Mouse (Mus musculus) erythroid progenitor cell, adult 5-6 weeks (primary cell): ENCODE data around the gene Terb1. TPM values are rescaled to one million over a fixed set of nuclear protein-coding genes. Genes with fewer than 3 reads are reported as not detected.

Experiments
- ATAC-seq: replicated peaks from 2 replicates; pipeline ENCODE4 v1.8.0; 2016; ENCODE audit warnings: moderate number of reproducible peaks, mild to moderate bottlenecking, moderate TSS enrichment, inconsistent platforms; ENCODE audit not compliant: poor library complexity, low FRiP score, severe bottlenecking
- total RNA-seq, 2 experiments: library from RNA; stranded (forward) in 1 of 2; stranded (reverse) in 1 of 2; fragments of 150-400 nt in 1 of 2; fragments of 186-747, 209-891 nt in 1 of 2; gene quantifications; 2 replicates each; pipeline versions ENCODE4 v1.2.3 to v1.2.4; 2015 to 2017; ENCODE audit warnings: low replicate concordance in 2 of 2

Terb1 gene
- not detected in 2 replicates for total RNA-seq (2015; ENCODE audit: low replicate concordance)
- not detected in 2 replicates for total RNA-seq (2017; ENCODE audit: low replicate concordance)

DNA sequence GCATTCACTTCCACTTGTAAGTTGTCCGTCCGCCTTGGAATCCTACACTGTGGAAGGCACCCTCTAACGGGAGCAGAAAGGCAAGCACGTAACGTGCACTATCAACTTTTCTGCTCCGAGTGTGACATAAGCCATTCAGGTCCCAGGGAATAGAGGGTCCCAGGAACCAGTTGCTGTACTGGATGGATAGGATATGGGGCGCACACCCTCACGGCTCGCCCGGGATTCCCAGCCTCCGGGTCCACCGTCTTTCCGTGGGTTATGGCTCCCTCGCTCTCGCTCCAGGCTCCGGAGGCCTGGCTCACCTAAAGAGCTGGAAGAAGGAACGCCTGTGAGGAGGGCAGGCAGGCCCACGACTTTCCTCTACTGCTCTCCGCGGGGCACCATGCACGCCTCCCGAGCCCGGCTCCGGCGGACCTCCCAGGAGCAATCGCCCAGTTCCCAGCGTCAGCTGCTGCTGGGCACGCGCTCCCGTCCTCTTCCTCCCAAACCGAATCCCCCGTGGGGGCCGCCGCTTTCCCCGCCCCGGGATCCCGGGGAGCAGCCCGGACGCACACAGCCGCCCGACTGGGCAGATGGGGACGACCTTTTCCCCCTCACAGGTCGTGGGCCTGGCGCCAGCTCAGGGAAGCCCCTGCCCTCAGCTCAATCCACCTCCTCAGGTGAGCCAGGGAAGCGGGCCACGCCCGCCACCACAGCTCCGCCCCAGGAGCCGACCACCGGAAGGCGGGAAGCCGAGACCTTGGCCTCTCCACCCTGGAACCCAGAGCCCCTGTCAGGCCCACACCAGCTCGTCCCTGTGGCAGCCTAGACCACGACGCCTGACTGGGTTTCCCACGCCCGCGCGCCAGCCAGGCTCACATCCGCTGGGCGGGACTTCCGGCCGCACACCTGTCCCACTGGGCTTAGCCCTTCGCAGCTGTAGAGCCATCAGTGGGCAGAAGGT, at the start of gene Terb1:
Terb1 (minus strand) TSS at position 850 of the 946 bp plus-strand sequence.
- ATAC-seq = 0 out of 2 replicates have a peak, but pooled peaks have one; percentile 10

DNA sequence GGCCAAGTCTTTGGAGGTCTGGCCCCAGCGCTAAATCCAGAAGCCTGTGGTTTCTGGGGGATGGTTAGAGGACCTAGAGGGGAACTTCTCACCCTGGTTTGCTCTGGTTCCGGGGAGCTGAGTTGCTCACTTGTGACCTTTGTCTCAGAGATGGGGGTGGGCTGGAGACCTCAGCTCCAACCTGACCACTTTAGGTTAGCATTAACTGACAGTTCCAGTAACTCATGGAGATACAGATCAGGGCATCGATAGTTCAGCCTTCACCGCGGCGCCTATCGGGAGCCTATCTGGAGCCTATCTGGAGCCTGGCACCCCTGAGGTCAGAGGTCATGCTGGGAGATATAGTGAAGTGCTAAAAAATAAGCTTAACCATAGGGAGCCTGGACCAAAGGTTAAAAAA, 47.5 kb upstream of the Terb1 start:
- ATAC-seq = no peak

DNA sequence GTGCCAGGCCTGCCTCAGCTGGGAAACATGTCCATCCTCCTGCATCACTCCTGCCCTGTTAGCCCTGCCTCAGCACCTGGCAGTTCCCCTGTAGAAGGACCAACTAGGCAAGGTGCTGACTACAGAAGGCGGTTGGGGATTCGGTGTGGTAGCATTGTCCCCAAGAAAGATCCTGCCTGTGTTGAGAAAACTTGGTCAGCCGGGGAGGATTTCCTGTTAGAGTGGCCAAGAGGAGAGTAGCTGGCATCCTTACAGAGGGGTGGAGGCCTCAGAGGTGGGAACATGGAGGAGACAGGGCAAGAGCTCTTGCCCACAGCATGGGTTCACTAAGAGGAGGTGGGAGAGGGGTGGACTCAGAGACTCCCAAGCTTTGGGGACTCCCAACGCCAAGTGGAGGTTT, 45.5 kb upstream of the Terb1 start:
- ATAC-seq = no peak

DNA sequence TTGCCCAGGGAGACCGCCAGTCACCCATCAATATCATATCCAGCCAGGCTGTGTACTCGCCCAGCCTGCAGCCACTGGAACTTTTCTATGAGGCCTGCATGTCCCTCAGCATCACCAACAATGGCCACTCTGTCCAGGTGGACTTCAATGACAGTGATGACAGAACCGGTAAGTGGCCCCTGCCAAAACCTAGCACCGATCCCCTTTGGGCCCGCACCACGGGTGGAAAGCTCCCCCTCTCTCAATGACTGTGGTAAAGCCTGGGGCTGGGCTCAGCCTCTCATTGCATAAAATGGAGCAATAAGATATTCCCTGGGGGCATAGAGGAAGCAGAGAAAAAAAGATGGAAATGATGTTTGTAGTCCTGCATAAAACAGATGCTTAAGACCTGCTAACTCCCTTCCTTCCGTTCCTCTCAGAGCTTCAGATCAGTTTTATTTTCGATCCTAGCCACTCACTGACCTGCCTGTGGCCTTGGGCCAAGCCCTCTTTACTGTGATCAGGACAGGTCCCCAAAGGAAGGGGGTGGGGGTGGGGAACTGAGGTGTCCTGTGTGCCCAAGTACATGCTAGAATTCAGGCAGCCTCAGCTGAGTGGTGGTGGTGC, 33.8 kb upstream of the Terb1 start:
- no peak for ATAC-seq

DNA sequence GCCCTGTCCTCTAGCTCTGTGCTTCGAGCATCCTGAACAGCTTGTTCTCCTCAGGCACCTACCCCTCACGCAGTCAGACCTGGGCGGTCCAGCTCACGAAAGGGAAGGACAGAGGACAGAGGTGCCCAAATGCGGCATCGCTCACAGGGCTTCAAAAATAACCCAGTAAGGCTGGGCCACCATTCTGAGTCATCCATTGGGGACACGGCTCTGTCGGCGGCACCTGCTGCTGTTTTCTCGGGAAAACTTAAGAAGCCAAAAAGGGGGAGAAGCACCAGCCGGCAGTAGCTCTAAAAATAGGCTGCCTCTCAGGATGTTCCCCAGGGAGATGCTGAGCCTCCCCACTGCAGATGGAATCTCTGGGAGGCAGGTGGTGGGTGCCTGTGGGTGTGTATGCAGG, 32.5 kb upstream of the Terb1 start:
- ATAC-seq = no peak

DNA sequence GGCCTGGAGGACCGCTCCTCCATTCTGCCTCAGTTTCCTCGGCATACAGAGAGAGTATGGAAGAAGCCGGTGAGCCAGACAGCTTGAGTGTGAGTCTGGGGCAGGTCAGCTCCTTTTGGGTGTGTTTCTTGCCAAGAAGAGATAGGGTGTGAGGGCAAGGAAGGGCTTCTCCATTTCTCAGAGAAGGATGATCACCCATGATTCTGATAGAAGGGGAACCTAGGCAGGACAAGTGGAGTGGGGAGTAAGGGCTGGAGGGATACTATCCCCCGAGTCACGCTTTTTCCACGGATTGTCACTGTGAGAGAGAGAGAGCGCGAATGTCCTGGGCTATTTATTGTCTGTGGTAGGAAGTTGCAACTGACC, 31.8 kb upstream of the Terb1 start:
- no peak for ATAC-seq

DNA sequence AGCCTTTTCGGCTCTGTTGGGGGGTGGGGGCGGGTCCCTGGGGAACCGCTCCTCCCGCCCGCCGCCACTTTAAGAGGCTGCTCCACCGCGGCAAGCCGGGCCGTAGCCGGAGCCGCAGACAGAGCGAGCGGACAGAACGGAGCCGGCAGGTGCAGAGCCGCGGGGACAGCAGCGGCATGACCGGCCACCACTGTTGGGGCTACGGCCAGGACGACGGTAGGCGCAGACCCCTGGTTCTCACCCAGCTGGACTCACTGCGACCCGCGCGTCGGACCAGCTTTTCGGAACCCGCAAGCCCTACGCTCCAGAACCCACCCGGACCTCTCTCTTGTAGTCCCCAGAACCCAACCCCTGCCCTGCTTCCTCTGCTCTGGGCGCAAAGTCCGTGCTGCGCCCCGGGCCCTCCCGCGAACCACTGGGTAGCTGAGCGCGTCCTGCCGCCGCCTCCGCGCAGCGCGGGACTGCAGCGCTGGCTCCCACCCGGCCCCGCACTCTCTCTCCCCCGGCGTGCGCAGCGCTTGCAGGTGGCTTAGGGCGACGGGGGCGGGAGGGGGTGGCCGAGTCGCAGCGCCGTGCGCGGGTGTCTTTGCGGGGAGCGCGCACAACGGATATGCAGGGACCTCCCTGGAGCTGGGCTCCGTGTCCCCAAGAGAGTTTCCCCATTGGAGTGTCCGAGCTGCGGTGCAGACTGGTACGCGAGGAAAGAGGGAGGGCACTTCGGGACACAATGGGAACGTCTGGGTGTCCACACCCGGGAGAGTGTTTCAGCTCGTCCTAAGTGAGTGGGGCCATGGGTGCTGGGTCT, 31.2 kb upstream of the Terb1 start:
- no peak for ATAC-seq

DNA sequence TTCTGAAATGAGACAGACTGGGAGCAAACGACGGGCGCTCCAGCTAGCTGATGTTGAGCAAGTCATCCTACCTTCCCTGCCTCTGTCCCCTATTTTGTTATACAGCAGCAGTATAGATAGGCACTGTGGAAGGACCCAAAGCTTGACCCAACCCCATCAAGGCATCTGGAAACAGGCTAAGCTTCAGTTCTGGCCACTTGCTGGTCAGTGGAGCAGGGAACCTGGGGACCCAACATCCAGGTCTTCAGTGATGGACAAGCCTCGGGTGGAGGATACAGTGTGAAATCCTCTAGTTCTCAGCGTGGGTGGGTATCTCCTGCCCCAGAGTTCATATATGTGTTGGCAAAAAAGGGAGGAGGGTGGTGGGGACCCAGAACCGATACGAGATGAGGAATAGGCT, 30.5 kb upstream of the Terb1 start:
- ATAC-seq = no peak

DNA sequence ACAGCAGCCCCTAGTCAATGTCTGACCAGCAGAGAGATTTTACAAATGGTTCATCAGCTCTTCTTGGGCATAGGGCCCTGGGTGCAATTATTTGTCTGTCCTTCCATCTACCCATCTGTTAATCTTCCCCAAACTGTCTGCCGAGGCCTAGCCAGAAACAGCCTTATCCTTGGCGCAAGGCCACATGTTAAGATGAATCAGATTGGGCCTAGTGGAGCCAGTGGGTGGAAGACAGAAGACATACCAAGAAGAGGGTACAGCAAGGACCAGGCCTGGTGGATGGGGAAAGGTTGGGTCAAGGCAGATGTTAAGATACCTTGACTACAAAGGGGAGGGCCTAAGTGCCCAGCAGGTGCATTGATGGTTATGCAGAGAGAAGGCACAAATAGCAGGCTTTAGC, 29.9 kb upstream of the Terb1 start:
- ATAC-seq = no peak

DNA sequence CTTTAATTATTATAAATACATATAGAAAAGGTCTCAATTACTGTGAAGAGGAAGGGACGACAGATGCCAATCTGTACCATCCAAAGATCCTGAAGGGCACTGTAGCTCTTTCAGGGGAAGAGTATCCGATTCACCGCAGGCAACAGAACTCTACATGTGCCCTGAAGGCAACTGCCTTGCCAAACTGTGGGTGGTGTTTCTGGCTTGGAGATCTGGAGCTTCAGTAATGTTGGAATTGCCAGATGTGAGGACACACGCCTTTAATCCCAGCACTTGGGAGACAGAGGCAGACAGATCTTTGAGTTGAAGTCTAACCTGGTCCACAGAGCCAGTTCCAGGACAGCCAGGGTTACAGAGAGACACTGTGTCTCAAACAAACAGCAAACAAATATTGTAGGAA, 29.2 kb upstream of the Terb1 start:
- ATAC-seq = no peak

DNA sequence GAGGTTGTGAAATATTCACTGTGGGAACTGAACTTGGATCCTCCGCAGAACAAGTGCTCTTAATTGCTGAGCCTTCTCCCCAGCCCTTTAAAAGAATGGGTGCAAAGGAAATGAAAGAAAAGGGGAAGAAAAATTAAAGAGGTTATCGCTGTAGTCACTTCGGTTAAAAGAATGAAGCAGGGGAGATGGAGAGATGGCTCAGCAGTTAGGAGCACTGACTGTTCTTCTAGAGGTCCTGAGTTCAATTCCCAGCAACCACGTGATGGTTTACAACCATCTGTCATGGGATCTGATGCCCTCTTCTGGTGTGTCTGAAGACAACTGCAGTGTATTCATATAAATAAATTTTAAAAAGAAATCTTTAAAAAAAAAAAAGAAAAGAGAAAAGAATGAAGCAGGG, 26.3 kb upstream of the Terb1 start:
- ATAC-seq = no peak

DNA sequence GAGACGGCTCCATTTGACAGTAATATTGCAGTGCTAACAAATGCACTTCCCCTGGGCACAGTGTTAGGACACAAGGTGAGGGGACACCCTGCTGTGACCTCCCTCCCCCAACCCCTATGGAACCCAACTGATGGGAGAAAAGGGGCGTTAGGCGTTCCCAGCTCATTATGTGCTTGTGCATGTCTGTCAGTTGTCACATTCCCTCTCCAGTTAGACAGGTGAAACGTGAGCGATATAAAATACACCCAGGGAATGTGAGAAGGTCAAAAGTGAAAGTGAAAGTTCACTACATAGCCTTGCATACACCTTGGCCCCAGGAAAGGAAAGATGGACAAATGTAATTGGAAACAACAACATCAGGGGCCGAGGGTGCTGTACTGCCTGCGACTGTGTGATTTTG, 25.7 kb upstream of the Terb1 start:
- 0 out of 2 replicates have a peak, but pooled peaks have one; percentile 37 for ATAC-seq

DNA sequence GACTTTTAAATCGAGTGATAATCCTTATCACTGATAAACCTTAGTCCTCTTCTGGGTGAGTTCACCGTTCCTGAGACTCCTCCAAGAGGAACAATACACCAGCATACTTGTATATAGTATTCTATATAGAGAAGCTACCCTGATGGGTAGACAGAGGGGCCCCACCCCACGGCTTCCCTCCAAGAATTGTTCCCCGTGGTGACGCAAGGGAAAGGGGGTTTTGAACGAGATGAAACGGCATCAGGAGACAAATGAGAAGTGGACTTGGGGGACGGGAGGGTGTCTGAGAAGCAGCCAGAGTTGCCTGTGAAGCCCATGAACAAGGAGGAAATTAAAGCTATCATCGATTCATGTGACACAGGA, 25.1 kb upstream of the Terb1 start:
- ATAC-seq = peak; percentile 70

DNA sequence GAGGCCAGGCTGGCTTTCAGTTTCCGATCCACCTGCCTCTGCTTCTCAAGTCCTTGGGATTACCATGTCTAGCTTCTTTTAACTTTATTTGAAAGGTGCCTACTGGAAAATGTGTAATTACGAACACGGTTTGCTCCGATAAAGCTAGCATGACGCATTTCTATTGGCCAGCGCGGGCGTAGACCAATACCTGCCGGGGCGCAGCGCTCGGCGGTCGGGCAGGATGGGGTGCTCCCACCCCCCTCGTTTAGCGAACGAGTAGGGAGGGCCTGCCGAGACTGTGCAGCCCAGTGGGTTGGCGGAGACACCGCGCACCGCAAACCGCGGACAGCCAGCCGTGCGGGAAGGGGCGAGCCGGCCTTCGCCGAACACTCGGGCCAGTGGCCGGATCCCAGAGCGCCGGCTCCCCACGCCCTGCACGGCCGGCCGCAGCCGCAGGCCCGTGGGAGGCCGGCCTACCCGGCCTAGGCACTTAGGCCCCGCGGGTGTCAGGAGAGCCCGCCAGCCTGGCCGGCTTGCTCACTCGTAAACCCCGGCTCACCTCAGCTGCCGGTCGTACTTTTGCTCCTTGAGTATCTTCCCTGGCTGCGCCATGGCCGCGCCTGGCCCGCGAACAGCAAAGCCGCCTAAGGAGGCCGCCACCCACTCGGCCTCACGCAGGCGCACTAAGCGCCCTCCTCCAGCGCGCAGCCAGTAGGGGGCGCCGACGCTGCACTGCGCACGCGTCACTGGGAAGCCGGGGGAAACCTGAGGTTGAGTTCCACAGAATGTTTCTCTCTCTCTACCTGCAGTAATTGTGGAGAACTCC, 24.5 kb upstream of the Terb1 start, which contains the start of the genes Nae1 and Car7:
Nae1 (minus strand) TSS at position 667 of the 808 bp plus-strand sequence.
Car7 (plus strand) TSS at position 719 of the 808 bp plus-strand sequence.
- peak; percentile 94 for ATAC-seq

DNA sequence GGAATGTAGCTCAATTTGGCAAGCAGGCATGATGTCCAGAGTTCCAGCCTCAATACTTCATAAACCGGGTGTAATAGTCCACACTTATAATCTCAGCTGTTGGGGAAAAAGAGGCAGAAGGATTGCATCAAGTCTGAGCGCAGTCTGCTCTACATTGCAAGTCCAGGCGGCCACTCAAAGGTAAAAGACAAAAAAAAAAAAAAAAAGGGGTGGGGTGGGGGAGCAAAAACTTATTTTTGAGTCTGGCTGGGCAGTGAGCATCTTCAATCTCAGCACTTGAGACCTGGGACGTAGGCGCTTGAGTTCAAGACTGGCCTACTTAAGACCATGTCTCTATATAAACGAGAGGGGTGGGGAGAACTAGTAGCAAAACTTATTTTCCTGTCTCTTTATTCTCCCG, 23.8 kb upstream of the Terb1 start:
- ATAC-seq = no peak

DNA sequence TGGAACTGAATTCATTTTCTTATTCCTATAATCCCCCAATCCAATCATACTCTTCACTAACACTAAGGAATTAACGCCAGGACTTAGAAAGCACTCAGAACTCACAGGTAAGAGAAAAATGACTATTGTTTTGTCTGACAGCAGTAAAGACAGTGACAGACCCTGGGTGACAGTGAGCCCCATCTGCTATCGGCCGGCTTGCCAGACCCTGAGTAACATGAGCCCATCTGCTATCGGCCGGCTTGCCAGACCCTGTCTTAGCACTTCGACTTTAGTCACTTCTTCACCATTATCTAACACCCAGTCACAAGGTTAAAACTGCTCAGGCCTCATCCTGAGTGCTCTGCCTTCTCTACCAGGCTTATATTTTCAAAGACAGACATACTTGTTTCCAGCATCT, 20.0 kb upstream of the Terb1 start:
- ATAC-seq = no peak

DNA sequence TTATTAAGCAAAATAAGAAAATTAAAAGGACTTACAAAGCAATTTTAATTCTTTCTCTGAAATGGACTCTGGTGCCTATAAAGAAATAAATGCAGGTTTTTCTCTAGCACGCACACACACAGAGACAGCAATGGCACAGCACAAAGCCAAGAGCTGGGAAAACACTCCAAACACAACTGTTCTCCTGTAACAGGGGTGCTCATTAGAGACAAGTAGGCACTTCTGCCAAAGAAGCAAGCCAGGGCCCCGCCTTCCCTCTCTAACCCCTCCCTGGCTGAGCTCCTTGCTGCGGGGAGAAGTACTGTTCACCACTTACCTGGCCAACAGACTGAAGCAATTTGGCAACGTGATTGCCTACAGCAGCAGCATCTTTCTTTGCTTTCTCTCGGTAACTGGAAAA, 8.2 kb upstream of the Terb1 start:
- no peak for ATAC-seq

DNA sequence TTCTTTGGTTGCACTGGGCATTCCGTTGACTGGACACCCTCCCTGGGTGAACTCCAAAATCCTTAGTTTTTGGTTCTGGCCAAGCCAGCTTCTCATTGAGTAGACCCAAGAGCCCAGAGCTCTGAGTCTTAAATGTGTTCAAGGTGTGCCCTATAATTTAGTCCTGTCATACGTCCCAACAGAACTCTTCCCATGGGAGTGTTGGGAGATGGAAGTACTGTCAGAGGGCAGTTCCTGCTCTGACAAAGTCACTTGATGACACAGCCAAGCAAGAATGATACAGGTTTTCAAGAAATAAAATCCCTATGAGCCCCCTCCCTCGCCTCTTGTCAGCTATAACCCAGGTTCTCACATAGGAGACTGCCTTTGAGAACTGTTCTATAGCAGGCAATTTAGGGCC, 424 bp upstream of the Terb1 start:
- no peak for ATAC-seq

DNA sequence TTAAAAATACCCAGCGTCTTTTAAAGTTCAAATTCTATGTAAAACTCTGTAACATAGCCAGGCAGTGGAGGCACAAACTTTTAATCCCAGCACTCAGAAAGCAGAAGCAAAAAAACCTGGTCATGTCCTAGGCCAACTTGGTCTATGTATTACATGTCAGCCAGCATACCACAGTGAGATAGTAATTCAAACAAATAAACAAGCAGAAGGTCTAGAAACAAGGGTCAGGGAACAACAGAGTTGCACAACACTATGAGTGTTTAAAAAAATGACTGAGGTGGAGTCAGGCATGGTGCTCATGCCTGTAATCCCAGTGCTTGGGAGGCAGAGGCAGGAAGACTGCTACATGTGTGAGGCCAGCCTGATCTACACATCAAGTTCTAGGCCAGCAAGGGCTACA, 30.6 kb downstream of the Terb1 start:
- ATAC-seq = no peak

DNA sequence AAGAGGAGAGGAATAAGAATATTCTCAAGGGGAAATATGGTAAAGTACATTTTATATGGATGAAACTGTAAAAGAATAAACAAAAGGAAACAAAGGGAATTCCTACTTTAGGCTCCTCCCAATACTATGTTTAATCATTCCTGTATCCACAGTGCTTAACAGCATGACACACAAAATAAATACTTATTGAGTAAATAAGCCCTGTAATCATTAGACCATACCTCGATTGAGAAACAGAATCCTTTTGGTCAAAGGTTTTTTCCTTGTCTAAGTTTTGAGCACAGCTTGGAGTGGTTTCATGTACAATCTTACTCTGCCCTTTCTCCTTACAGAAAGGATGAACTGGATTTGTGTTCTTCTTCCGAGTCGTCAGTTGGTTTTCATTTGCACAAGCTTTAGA, 37.2 kb downstream of the Terb1 start:
- no peak for ATAC-seq
